Mouse (Mus musculus): ENCODE results near the gene Lipt2.

DNA sequence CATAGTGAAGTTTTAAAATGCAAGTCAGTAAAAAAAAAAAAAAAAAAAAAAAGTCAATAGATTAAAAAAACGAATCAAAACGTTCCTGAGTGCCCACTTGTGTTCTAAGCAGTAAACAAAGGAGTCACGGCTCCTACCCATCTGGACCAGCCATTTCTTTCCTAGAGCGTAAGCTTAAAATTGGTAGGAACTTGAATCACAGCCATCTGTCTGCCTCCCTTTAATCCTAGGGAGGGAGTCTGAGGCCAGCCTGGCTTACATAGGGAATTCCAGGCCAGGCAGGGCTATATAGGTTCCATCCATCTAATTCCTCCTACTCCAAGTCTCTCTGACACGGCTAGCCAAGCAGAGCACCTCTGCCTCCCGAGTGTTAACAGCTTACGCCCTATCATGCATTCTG, 45.3 kb upstream of the Lipt2 start:
- TF ChIP-seq MAX (IDR thresholded peaks at IDR 0.05) (no peak), CTCF (IDR thresholded peaks at IDR 0.05; ENCODE audit: control insufficient read depth, insufficient read depth, insufficient read length) (no peak), MYOG (IDR thresholded peaks at IDR 0.05; ENCODE audit: control insufficient read depth, extremely low read depth, insufficient read length) (no peak), USF1 (IDR thresholded peaks at IDR 0.05; ENCODE audit: low read depth) (no peak), MYOD1 (IDR thresholded peaks at IDR 0.05; ENCODE audit: control insufficient read depth, insufficient read length, low read depth) (no peak), CEBPB (IDR thresholded peaks at IDR 0.05; ENCODE audit: low read depth) (no peak), FOSL1 (IDR thresholded peaks at IDR 0.05; ENCODE audit: insufficient read depth, low read length, poor library complexity, severe bottlenecking) (no peak)
